Mouse (Mus musculus) ovary, adult 2 months (tissue): Measurements from ENCODE around the gene Arsk. TPM values are rescaled to one million over a fixed set of nuclear protein-coding genes. Genes with fewer than 3 reads are reported as not detected.

Experiments used
- polyA plus RNA-seq: library from polyadenylated mRNA; depleted of rRNA; stranded (reverse); fragments of >200 nt; gene quantifications from 2 replicates; pipeline ENCODE4 v1.2.3, GENCODE M21; 2012; rRNA removed

Gene Arsk
- polyA plus RNA-seq, result 4.3 and 5.9 TPM in 2 replicates

DNA sequence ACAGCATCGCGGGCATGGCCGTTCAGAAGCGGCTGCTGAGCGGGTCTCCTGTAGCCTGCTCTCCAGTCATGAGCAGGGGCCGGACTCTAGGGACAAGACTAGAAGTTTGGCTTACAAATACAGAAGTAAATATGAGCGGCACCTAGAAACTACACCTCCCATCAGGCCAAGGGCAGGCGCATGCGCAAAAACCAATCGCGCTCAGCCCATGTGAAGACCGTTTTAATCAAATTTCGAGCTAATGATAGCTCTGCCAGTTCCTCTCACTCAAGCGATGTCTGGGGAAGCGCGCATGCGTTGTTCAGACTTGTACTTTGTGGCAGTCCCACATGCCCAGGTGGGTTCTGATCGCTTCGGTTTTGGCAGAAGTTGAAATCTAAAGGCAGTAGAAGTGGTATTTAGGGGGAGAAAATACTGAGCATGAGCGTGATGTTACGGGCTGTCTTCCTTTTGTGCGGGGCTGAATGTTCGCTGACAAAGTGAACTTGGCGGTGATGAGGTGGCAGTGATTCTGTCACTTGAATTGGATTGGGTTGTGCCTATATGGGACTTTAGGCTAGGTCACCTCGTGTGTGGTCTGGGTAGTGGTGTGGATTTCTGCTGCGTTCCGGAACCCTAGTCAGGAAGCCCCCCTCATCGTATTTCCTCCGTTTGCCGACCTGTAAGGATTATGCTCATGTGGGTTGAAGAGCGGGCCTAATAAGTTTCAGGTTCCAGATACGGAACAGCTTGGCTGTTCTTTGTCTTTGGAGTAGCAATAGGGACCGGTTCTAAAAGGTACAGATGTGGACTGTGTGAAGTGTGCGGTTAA lies at the start of gene Arsk, which contains the start of gene Ttc37:
Gene Arsk, minus strand, starts transcription at position 168 of the 811 bp plus-strand sequence.
Gene Ttc37, plus strand, starts transcription at position 242 of the 811 bp plus-strand sequence.

GRCm38 (mm10) chr13:76056896-76057266 lies 41.6 kb downstream of the Arsk start, which contains the start of gene Gpr150:
TSS of gene Gpr150 (minus strand) at chr13:76056996.

DNA sequence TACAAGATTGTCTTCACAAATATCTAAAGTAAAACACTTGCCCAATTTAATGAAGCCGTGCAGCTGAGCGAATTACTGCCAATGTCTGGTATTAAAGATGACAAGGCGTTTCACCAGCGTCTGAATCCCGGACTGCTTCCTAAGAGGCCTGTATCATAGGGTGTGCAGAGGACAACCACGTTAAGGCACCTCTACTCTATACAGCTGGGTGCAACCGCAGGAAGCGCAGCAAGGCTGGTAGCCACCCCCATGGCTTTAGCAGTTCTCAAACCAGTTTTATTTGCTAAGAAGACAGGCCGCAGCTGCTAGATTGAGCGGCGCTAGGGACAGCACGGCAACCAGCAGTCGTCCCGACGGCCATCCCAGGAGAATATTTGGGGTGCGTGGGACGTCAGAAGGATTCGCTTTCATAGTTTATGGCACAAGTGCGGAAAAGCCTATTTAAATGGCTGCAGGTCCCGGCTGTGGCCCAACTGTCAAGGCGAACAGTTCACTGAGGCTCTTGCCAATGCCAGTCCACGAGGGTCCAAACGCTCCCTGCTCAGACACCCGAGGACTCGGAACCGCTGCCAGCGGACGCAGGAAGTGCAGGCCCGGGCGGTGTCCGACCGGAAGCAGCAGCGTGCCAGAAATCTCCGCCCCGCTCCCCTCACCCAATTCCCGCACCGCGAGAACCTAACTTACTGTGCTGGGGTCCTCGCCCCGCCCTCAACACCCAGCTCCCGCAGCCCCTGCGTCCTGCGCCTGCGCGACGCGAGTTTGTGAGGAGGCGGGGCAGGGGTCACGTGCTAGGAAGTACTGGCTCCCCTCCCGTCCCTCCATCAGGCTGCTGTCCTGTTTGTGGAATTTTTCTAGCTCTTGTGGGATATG lies 80.3 kb downstream of the Arsk start, which contains the start of gene Rfesd:
Gene Rfesd, minus strand, starts transcription at position 746 of the 870 bp plus-strand sequence.

Other genes with a start within 250 kb of the Arsk start
- 32.6 and 35.4 TPM in 2 replicates for gene Rhobtb3, start 154.7 kb downstream of the Arsk start, polyA plus RNA-seq
- not detected in 2 replicates for gene Spata9, start 131.5 kb downstream of the Arsk start, polyA plus RNA-seq
- gene Rfesd, start 79.9 kb downstream of the Arsk start, polyA plus RNA-seq, result 4.8 and 5.1 TPM in 2 replicates
- gene Gpr150, start 41.7 kb downstream of the Arsk start, polyA plus RNA-seq, result 0.14 TPM in 1 of 2 replicates, not detected in the other
- gene Ttc37, start 74 bp upstream of the Arsk start, polyA plus RNA-seq, result 8.5 and 10.4 TPM in 2 replicates
- gene Fam81b, start 206.4 kb upstream of the Arsk start, polyA plus RNA-seq, result 0.17 and 0.30 TPM in 2 replicates